Mouse (Mus musculus): ENCODE measurements around the gene Usp24.

The Usp24 gene

DNA sequence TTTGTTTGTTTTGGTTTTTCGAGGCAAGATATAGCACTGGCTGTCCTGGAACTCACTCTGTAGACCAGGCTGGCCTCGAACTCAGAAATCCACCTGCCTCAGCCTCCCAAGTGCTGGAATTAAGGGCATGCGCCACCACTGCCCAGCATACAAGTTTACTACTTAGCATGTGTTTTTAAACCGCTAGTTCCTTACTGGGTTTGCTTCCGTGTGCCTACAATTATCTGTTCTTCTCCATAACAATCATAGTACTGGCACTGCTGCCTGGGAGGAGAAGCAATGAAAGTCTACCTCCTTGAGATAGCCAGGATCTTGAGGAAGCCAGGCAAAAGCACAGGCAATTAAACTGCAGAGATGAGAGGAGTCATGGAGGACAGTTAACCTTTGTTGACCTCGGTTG, 112.6 kb downstream of the Usp24 start:
- DNase-seq (ENCODE audit: low spot score in 2 of 2) = no peak

DNA sequence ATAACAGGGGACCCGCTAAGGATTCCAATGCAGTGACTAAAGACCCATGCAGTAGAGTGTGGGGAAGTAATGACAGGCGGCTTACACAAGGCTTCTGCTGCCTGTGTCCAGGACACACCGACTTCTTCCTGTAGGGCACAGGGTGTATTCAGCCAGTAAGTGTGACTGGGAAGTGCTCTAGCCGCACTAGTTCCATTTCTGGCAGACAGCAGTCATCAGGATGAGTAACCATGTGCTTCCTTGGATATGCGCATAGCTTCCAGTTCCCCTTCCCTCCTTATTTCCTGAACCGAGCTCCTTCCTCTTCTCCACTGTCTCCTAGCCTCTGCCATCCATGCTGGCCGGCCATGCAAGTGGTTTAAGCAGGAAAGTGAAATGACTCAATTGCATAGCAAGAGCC, 113.1 kb downstream of the Usp24 start:
- DNase-seq (ENCODE audit: low spot score in 2 of 2) = no peak

DNA sequence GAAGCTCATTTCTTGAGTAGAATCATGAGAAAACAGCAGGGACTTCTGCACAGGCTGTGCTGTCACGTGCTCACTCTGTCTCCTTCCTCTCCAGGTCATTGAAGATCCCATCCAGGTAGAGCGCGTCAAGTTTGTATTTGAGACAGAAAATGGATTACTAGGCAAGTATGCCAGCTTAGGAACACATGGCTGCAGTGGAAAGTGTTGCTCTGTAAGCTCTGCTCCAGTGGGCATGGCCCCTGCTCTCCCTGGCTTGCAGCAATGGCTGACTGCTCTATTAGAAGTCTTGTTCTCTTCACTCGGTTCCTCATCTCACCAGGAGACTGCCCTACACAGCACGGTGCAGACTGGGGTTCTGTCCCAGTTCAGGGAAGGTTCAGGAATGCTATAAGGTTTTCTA, 114.4 kb downstream of the Usp24 start:
- no peak for DNase-seq (ENCODE audit: low spot score in 2 of 2)

DNA sequence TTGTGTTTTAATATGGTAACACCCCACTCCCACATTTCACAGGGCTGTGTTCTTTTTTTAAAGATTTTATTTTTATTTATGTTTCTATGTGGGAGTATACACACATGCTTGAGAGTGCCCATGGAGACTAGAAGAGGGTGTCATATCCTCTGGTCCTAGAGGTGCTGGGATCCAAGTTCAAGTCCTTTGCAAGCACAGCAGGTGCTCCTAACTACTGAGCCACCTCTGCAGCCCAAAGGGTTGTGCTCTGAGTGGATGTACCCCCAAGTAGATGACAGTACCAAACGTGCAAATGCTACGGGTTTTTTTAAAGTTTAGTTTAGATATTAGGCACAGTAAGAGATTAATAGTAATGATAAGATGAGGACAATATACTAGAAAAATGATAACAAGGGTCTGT, 119.4 kb downstream of the Usp24 start:
- no peak for DNase-seq (ENCODE audit: low spot score in 2 of 2)

DNA sequence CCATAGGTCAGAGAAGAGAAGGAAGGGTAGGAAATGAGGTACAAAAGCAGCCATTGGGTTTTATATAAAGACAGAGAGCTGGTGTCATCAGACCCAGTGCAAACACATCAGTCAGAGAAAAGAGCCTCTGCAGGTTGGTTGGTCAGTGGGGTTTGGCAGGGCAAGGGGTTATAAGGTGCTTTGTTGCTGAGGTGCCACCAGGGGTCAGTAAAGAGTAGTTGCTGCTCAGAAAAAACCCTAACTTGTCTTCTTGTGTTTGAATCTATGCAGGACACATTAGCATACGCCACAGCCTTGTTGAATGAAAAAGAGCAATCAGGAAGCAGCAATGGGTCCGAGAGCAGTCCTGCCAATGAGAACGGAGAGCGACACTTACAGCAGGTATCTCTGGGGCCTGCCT, 120.5 kb downstream of the Usp24 start:
- no peak for DNase-seq (ENCODE audit: low spot score in 2 of 2)

DNA sequence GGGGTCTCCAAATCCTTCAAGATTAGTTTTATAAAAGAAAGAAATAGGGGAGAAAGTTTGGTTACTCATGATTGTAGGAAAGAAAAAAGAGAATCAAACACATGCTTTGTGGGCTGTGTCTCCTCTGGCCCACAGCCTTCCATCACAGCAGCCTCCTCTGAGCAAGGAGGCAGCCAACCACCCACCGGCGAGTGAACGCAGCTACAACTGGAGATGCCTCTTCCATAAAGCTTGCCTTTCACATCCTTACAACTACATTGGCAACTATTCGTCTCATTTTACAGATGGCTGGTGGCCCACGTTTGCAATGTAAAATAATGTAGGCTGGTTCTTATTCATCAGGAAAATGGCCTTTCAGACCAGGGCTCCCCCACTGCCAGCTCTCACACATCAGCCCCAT, 121.2 kb downstream of the Usp24 start:
- DNase-seq (ENCODE audit: low spot score in 2 of 2) = no peak

DNA sequence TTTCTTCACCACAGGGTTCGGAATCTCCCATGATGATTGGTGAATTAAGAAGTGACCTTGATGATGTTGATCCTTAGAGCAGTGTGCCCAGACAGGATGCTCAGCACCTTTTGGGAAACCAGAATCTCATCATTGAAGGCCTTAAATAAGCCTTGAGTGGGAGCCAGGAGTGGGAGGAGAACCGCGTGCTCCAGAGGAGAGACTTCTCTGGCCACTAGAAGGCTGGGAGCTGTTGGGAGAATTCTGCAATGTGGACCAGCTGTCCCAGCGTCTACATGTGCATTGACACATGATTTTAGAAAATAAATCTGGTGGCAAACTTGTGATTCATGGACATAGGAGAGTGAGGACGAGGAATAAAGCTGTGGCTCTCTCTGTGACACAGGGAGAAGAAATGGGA, 122.8 kb downstream of the Usp24 start:
- no peak for DNase-seq (ENCODE audit: low spot score in 2 of 2)

DNA sequence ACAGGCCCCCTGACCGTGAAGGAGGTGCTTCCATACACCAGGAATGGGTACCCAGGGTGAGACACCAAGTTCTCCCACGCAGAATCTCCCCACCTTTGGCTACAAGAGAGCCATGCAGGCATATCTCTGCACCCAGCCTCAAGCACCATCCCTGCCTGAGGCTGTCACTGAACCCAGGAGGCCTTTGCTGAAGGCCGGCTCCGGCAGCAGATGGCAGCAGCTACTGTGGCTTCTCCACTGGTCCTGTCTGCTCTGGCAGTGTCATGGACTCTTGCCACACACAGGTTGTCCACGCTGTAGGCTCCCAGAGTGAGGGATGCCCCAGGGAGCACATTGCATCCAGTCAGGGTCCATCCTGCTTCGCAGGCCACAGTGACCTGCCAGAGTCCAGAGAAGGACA, 127.2 kb downstream of the Usp24 start:
- no peak for DNase-seq (ENCODE audit: low spot score in 2 of 2)

DNA sequence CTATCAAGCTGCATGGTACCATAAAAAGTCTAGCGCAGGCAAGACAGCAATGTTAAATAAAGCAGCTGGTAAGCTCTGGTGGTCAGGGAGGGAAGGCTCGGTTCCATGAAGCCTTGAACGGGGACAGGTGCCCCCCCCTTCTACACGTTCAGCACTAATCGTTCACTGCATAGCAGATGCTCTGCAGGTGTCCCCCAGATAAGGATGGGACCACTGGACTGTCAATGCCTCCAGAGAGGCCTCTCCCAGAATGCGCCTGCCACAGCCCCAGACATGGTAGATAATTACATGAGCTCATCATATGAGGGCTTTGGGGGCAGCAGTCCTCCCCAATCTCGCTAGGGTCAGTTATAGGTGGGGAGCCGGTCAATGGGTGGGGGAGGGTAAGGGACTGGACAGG, 133.3 kb downstream of the Usp24 start:
- DNase-seq (ENCODE audit: low spot score in 2 of 2) = no peak

DNA sequence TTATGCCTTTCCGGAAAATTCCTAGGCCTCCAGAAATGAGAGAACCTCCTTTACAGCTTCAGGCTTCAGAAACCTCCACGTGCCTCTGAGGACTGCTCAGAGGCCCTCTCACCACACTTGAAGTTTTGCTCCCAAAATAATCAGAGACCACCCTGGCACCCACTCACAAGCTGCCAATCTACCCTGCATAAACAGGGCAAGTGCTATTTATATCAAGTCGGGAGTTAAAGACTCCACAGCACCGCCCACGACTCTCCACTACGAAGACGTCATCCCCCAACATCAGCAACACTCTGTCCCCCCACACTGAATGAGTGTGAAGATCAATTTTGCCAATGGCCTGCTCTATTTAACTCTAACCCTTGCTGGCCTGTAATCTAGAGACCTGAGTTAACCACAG, 136.4 kb downstream of the Usp24 start:
- DNase-seq (ENCODE audit: low spot score in 2 of 2) = no peak

DNA sequence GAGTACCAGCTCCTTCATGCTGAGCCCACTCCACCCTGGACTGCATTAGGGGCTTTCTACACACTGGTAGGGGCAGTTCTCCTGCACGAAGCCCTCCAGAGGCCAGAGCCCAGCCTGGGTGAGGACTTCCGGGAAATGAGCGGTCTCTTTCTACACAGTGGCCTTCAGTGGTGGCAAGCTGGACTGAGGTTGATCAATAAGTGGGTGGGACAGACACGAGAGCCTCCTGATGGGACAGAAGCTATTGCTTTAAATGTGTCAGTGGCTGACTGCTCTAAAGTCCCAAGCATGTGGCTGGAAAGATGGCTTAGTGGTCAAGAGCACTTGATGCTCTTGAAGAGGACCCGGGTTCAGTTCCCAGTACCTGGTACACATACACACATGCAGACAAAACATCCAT, 137.1 kb downstream of the Usp24 start:
- DNase-seq (ENCODE audit: low spot score in 2 of 2) = no peak

DNA sequence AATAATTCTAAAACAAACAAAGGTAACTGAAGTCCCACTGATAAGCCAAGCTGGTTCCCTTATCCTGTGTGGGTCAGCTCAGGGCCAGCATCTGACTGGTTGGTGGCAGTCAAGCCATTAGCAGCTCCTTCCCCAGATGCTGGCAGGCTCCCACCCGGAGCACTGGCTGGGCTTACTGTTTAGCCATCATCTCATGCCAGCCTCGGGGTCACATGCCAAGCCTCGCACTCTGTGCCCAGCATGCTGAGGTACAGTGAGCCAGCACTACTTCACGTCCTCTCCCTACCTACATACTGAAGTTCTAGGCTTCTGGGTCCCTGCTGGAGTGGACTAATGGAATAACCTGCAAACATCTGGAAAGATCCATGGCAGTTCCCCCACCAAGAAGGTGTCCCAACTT, 137.5 kb downstream of the Usp24 start:
- no peak for DNase-seq (ENCODE audit: low spot score in 2 of 2)

DNA sequence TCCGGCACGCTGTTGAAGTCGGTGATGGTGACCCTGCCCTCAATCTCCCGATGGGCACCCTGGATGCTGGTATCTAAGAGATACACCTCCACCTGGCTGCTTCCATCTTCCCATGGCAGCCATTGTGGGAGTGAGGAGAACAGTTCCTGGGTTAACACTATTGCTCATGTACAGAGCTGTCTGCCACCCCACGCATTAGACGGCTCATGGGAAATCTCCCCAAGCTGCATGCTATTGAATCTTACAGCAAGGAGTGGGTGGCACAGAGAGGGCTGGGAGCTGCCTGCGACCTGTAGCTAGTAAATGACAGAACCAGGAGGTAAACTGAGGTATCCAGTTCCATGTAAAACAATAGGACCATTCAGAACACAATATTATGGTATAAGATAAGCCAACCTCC, 138.5 kb downstream of the Usp24 start:
- DNase-seq (ENCODE audit: low spot score in 2 of 2) = no peak

DNA sequence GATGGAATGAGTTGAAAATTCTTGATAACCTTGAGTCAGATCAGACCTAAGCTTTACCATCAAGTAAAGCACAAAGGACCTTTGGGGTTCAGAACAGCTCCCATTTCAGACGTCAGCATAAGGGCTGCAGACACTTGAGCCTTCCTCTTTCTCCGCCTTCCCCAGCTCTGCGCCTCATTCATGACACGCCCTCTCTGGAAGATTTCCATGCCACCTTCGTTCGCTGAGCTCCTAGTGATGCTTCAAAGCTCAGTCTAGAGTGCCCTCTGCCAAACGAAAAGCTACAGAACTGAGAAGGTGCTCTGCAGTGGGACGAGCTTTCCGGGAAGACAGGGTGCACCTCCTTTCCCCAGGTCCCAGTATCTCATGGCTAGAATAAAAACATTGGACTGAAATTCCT, 146.0 kb downstream of the Usp24 start:
- DNase-seq (ENCODE audit: low spot score in 2 of 2) = no peak

DNA sequence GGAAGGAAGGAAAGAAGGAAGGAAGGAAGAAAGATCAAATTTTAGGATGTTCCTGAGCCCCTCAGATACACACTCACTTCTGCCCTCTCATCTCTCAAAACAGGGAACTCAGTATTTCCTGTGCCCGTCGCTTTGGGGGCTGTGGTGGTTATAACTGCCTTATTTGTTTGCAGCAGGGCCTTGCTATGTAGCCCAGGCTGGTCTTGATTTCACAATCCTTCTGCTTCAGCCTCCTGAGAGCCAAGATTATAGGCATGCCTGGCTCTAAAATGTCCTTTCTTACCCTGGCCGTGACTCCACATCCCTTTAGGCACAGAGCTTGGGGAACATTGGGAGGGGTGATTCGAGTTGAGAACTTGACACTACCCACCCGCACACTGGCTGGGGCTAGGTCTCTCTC, 146.5 kb downstream of the Usp24 start:
- no peak for DNase-seq (ENCODE audit: low spot score in 2 of 2)

DNA sequence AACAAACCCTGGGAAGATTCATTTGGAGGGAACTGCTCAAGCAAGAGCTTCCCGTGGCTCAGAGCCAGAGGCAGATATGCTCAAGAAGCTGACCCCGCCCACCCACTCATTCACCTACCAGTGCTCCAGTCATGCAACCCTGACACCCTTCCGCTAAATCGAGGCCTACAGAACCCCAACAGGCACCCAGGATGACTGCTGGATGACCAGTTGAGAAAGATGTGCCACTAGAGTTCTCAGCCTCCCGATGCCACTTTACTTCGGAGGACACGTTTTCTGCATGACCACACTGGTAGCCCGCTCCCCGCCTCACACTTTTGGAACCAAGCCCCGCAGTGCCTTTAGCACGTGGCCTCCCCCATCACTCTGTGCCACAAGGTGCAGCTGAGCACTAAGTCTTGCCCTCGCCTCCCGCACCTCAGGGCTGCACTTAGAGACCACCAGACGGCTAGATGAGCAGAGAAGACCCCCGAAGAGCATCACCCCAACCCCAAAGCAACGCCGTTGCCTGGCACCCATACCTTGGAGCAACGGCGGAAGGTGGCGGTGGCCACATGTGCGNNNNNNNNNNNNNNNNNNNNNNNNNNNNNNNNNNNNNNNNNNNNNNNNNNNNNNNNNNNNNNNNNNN, 147.3 kb downstream of the Usp24 start:
- DNase-seq (ENCODE audit: low spot score in 2 of 2) = no peak

DNA sequence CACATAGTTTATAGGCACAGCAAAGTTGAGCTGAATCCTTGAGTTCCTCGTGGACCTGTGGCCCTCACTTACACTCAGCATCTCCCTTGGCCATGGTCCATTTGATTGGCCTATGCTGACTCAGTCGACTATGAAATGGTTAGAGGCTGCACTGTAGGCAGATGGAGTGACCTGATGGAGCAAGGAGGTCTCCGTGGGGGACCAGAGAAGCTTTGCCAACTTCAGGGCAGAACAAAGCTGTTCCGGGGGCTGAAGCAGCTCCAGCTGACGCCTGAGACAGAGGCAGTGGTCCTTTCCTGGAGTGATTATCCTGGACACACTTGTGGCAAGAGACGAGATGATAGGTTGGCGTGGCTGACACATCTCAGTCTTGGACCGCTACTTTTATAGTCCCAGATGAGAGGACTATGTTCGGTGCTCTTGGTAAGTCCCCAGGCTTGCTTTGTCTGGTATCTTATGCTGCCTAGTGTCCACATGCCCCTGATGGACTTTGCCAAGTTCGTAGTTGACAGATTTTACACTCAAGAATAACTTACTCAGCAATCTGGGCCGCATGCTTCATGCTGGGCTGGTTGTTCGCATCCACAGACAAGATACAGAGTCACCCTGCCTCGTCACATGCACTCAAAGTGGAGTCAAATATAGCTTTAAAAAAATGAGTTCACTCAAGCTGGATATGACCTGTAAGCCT, 151.6 kb downstream of the Usp24 start:
- no peak for DNase-seq (ENCODE audit: low spot score in 2 of 2)

DNA sequence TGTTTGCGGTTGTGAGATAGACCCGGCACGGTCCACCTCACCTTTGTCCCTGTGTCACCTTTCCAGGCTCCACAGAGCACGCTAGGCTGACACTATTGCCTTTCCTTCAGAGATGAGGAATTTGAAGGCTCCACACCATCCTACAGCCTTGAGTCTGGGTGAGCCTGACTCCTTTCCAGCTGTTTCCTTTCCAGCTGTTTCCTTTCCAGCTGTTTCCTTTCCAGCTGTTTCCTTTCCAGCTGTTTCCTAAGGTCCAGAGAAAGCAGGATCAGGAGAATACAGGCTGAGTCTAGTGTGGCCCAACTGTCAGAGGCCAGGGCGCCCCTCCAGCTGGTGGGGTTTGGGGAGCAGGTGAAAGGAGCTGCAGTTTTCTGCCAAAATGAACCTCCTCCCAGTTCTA, 154.9 kb downstream of the Usp24 start:
- DNase-seq (ENCODE audit: low spot score in 2 of 2) = peak in 1 of 2 experiments; percentile 23

DNA sequence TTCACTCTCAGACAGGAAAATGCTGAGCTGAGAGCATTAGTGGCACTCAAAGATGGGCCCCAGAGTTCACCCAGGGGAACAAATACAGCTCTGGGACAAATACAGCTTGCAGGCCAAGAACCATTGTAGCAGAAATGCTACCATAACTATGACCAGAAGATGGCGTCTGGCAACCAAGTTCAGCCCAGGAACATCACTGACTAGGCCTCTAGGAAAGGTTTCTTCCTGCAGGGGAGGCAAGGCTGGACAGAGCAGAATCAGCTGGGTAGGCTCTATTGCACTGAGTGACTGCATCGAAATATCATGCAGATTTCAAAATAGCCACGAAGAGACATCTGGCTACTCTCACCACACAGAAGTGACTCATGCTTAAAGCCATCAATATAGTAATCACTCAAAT, 156.3 kb downstream of the Usp24 start:
- peak; percentile 21 to 38 for DNase-seq (ENCODE audit: low spot score in 2 of 2)

DNA sequence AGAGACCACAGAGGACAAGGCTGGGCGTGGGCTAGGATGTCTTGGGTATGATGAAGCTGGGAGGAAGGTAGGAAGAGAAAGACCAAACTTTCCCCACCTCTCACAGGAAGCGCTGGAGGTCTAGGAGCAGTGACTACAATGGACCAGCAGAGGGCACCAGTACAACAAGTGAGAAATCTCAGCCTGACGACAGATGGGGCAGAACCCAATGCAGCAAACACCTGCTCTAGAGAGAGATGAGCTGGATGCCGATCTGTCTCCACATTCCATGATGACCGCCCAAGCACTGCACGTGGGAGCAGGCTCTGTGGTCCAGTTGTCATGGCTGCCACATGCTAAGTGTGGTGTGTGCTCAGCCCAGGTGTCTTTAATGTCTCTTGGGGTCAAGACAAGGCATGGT, 158.2 kb downstream of the Usp24 start:
- DNase-seq (ENCODE audit: low spot score in 2 of 2) = no peak

DNA sequence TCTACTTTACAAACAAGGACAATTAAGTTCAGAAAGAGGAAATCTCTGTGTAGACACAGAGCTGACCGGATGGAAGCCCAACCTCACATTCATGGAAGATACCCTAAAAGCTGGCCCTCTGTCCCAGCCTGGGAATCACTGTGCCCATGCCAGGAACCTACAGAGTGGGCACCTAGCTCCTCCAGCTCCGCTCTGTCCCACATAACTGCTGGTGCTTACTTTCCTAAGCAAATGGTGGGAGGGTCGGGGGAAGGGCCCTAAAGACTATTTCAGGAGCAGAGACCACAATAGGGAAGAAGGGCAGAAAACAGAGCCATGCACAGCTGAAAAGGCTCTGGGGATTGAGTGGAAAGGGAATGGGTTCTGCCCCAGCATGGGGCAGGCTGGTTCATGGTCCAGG, 164.5 kb downstream of the Usp24 start:
- DNase-seq (ENCODE audit: low spot score in 2 of 2) = no peak

DNA sequence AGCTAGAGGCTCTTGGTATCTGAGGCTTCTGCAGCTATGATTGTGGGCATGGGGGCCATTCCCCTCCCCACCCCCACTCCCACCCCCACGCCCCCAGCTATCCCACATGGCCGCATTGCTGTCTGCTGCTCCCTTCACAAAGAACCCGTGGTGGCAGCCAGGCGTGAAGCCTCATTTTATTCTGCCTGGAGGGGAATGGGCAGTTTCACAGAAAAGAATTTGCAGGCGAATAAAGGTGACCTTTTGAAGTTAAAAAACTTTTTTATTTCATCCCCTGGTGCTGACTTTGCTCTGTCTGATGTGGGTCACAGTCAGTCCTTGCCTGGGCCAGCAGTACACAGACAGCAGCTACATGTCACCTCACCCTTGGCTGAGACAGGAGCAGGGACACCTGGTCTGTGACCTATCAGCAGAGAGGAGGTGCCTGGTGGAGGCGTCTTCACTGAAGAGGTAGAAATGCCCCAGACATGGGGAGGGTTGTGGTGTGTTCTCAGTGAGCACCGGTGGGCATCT, 167.3 kb downstream of the Usp24 start:
- no peak for DNase-seq (ENCODE audit: low spot score in 2 of 2)

DNA sequence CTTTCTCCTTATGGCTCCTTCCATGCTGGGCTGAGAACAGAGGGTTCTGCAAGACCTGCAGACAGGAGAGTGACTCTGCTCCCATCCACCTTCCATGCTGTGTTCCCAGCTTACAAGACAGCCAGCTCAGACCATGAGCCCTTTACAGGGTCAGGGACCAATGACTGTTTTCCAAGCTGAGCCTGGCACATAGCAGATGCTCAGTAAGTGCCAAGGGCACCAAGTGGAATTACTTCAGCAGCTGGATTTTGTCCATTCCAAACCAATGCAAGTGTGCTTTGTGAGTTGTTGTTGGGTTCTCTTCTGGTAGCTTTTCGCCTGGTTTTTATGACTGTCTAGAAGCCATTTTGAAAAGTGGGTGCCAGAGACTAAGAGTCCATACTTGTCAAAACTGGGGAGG, 167.8 kb downstream of the Usp24 start:
- no peak for DNase-seq (ENCODE audit: low spot score in 2 of 2)

DNA sequence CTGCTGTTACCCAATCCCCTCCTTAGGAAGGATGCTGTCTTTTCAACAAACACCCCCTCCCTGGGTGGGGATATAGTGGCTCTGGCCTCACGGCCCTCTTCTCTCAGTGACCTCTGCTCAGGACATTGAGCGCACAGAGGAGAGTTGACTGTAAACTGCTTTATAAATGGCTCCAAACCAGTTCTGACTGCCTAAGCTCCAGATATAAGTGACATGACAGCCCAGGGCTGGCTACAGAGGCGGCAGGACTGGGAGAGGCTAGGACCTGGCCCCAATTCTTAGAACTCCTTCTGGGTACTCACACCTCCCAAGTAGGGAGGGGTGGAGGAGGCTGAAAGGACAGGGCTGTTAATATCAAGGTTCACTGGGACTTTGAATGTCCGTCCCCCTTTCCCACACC, 174.6 kb downstream of the Usp24 start:
- no peak for DNase-seq (ENCODE audit: low spot score in 2 of 2)

Data from urinary bladder, postnatal 36 days (tissue).